Mouse (Mus musculus): Measurements from ENCODE around the gene Slc35a1. TPM values are rescaled to one million over a fixed set of nuclear protein-coding genes. Genes with fewer than 3 reads are reported as not detected.

Gene Slc35a1
- total and polyA plus RNA-seq, 3 experiments: 24.3 to 26.0 TPM; not detected in 1

- Histone ChIP-seq H3K9me3 (replicated peaks; ENCODE audit: insufficient read depth, low read length) (no peaks in the 10 kb centered on the region), H3K4me3 (ENCODE audit: control insufficient read depth in 1 of 2, insufficient read depth in 1 of 2, low read depth in 2 of 2, low read length in 2 of 2) (no peak overlapping the region), H3K27ac (ENCODE audit: control insufficient read depth, low read depth, low read length) (no peak overlapping the region), H3K27me3 (ENCODE audit: control insufficient read depth in 1 of 2, insufficient read depth in 2 of 2, low read length in 2 of 2) (no peaks in the 10 kb centered on the region), H3K79me2 (ENCODE audit: control insufficient read depth, insufficient read depth, low read length, poor library complexity) (no peaks in the 10 kb centered on the region), H3K4me1 (ENCODE audit: control insufficient read depth in 1 of 2, insufficient read depth in 2 of 2, low read length in 2 of 2) (no peaks in the 10 kb centered on the region), H3K9ac (ENCODE audit: control insufficient read depth, low read depth, low read length, poor library complexity, severe bottlenecking) (no peak overlapping the region), H3K36me3 (ENCODE audit: control insufficient read depth in 1 of 2, insufficient read depth in 2 of 2, low read length in 2 of 2) (peaks cover 0 to 14% of the 10 kb centered on the region in 2 experiments; a peak in 2 of 4 replicates)
- TF ChIP-seq GABPA (IDR thresholded peaks at IDR 0.05; ENCODE audit: low read depth, low read length) (no peak), TAL1 (IDR thresholded peaks at IDR 0.05; ENCODE audit: low read length) (no peak), MEF2A (IDR thresholded peaks at IDR 0.05; ENCODE audit: extremely low read depth, insufficient replicate concordance, low read depth, low read length, poor library complexity, severe bottlenecking) (no peak), SIN3A (IDR thresholded peaks at IDR 0.05; ENCODE audit: low read length) (no peak), E2F4 (IDR thresholded peaks at IDR 0.05; ENCODE audit: borderline replicate concordance, low read depth, low read length) (no peak), BHLHE40 (IDR thresholded peaks at IDR 0.05; ENCODE audit: borderline replicate concordance, low read depth, low read length) (no peak), CTCF (IDR thresholded peaks at IDR 0.05 in 2 of 3, conservative IDR thresholded peaks at IDR 0.05 in 1 of 3; ENCODE audit: control insufficient read depth in 1 of 3, insufficient read depth in 1 of 3, low read depth in 2 of 3, low read length in 3 of 3, poor library complexity in 1 of 3, severe bottlenecking in 1 of 3) (no peak), CHD1 (IDR thresholded peaks at IDR 0.05; ENCODE audit: low read depth, low read length) (no peak), ZC3H11A (IDR thresholded peaks at IDR 0.05; ENCODE audit: low read depth, low read length) (no peak), ZNF384 (IDR thresholded peaks at IDR 0.05; ENCODE audit: low read depth, low read length) (no peak), SMC3 (IDR thresholded peaks at IDR 0.05; ENCODE audit: low read depth, low read length) (no peak), EP300 (IDR thresholded peaks at IDR 0.05; ENCODE audit: low read depth in 1 of 2, low read length in 2 of 2) (no peak), RAD21 (IDR thresholded peaks at IDR 0.05; ENCODE audit: low read depth, low read length) (no peak), GATA1 (IDR thresholded peaks at IDR 0.05; ENCODE audit: low read depth, low read length) (no peak), HCFC1 (IDR thresholded peaks at IDR 0.05; ENCODE audit: low read depth, low read length) (no peak), POLR2AphosphoS5 (IDR thresholded peaks at IDR 0.05; ENCODE audit: borderline replicate concordance, low read depth, low read length) (no peak), POLR2A (IDR thresholded peaks at IDR 0.05; ENCODE audit: control insufficient read depth in 1 of 2, insufficient read depth in 1 of 2, low read depth in 1 of 2, low read length in 2 of 2, poor library complexity in 1 of 2) (no peak), ELF1 (IDR thresholded peaks at IDR 0.05; ENCODE audit: low read depth, low read length) (no peak)
- no peak for DNase-seq (ENCODE audit: low read depth, low spot score)
These were observed 25.7 kb downstream of the Slc35a1 start for GRCm38 (mm10) chr4:34661514-34661913.

- Histone ChIP-seq H3K79me2 (ENCODE audit: control insufficient read depth, insufficient read depth, low read length, poor library complexity) (no peaks in the 10 kb centered on the region), H3K27me3 (ENCODE audit: control insufficient read depth in 1 of 2, insufficient read depth in 2 of 2, low read length in 2 of 2) (no peaks in the 10 kb centered on the region), H3K9me3 (replicated peaks; ENCODE audit: insufficient read depth, low read length) (no peaks in the 10 kb centered on the region), H3K27ac (ENCODE audit: control insufficient read depth, low read depth, low read length) (no peak overlapping the region), H3K4me3 (ENCODE audit: control insufficient read depth in 1 of 2, insufficient read depth in 1 of 2, low read depth in 2 of 2, low read length in 2 of 2) (no peak overlapping the region), H3K36me3 (ENCODE audit: control insufficient read depth in 1 of 2, insufficient read depth in 2 of 2, low read length in 2 of 2) (peaks cover 0 to 11% of the 10 kb centered on the region in 2 experiments; a peak in 2 of 4 replicates), H3K4me1 (ENCODE audit: control insufficient read depth in 1 of 2, insufficient read depth in 2 of 2, low read length in 2 of 2) (no peaks in the 10 kb centered on the region), H3K9ac (ENCODE audit: control insufficient read depth, low read depth, low read length, poor library complexity, severe bottlenecking) (no peak overlapping the region)
- TF ChIP-seq ZKSCAN1 (IDR thresholded peaks at IDR 0.05; ENCODE audit: low read depth, low read length) (no peak), SIN3A (IDR thresholded peaks at IDR 0.05; ENCODE audit: low read length) (no peak)
- DNase-seq (ENCODE audit: low read depth, low spot score): no peak
These were observed 28.2 kb downstream of the Slc35a1 start for GRCm38 (mm10) chr4:34659012-34659411.
